Mouse (Mus musculus): ENCODE data around the gene Prkcb.

Gene Prkcb

GRCm38 (mm10) chr7:122289243-122290111 lies 926 bp downstream of the Prkcb start:
- in situ Hi-C loops (cut with MseI, MboI) = no loop called here

- in situ Hi-C loops (cut with MseI, MboI) = no loop called here
These were observed 1.6 kb downstream of the Prkcb start for GRCm38 (mm10) chr7:122290165-122290564.

- in situ Hi-C loops (cut with MseI, MboI) = no loop called here
These were observed 2.2 kb downstream of the Prkcb start for GRCm38 (mm10) chr7:122290771-122291170.

- in situ Hi-C loops (cut with MseI, MboI) = no loop called here
These were observed 3.6 kb downstream of the Prkcb start for GRCm38 (mm10) chr7:122292151-122292550.

GRCm38 (mm10) chr7:122294111-122294510 lies 5.6 kb downstream of the Prkcb start:
- in situ Hi-C loops (cut with MseI, MboI) = no loop called here

- in situ Hi-C loops (cut with MseI, MboI) = no loop called here
These were observed 6.8 kb downstream of the Prkcb start for GRCm38 (mm10) chr7:122295363-122295762.

GRCm38 (mm10) chr7:122296331-122296730 lies 7.8 kb downstream of the Prkcb start:
- in situ Hi-C loops (cut with MseI, MboI) = no loop called here

GRCm38 (mm10) chr7:122296805-122297204 lies 8.3 kb downstream of the Prkcb start:
- in situ Hi-C loops (cut with MseI, MboI) = no loop called here

GRCm38 (mm10) chr7:122297627-122298026 lies 9.1 kb downstream of the Prkcb start:
- in situ Hi-C loops (cut with MseI, MboI) = no loop called here

GRCm38 (mm10) chr7:122298715-122299114 lies 10.2 kb downstream of the Prkcb start:
- in situ Hi-C loops (cut with MseI, MboI) = no loop called here

- in situ Hi-C loops (cut with MseI, MboI) = no loop called here
These were observed 12.0 kb downstream of the Prkcb start for GRCm38 (mm10) chr7:122300538-122300937.

- in situ Hi-C loops (cut with MseI, MboI) = no loop called here
These were observed 14.0 kb downstream of the Prkcb start for GRCm38 (mm10) chr7:122302538-122302937.

- in situ Hi-C loops (cut with MseI, MboI) = no loop called here
These were observed 15.4 kb downstream of the Prkcb start for GRCm38 (mm10) chr7:122303988-122304387.

- in situ Hi-C loops (cut with MseI, MboI) = no loop called here
These were observed 16.0 kb downstream of the Prkcb start for GRCm38 (mm10) chr7:122304521-122304920.

GRCm38 (mm10) chr7:122307241-122307640 lies 18.7 kb downstream of the Prkcb start:
- in situ Hi-C loops (cut with MseI, MboI) = no loop called here

GRCm38 (mm10) chr7:122308661-122309060 lies 20.1 kb downstream of the Prkcb start:
- in situ Hi-C loops (cut with MseI, MboI) = no loop called here

- in situ Hi-C loops (cut with MseI, MboI) = no loop called here
These were observed 21.6 kb downstream of the Prkcb start for GRCm38 (mm10) chr7:122309909-122310725.

- in situ Hi-C loops (cut with MseI, MboI) = no loop called here
These were observed 22.1 kb downstream of the Prkcb start for GRCm38 (mm10) chr7:122310726-122311018.

GRCm38 (mm10) chr7:122313690-122314477 lies 25.3 kb downstream of the Prkcb start:
- in situ Hi-C loops (cut with MseI, MboI) = no loop called here

GRCm38 (mm10) chr7:122315720-122316331 lies 27.3 kb downstream of the Prkcb start:
- in situ Hi-C loops (cut with MseI, MboI) = no loop called here

- in situ Hi-C loops (cut with MseI, MboI) = no loop called here
These were observed 28.1 kb downstream of the Prkcb start for GRCm38 (mm10) chr7:122316681-122317080.

GRCm38 (mm10) chr7:122317485-122317884 lies 28.9 kb downstream of the Prkcb start:
- in situ Hi-C loops (cut with MseI, MboI) = no loop called here

Data from mouse trophoblast stem cell (cell line).